Mouse (Mus musculus) ES-E14 (cell line): Measurements from ENCODE around the gene Map4k3. TPM values are rescaled to one million over a fixed set of nuclear protein-coding genes. Genes with fewer than 3 reads are reported as not detected.
"Not testable (repeated sequence)": the region's sequence is repeated elsewhere in the genome, so short reads cannot be mapped to it uniquely, and the experiment has no call there.

Experiments
- DNase-seq: peaks from one replicate; pipeline ENCODE4 v3.0.0-alpha.2; 2013; ENCODE audit warnings: low read depth, low spot score
- H3K27ac ChIP-seq: 2 replicates; pipeline ENCODE4 v1.5.1; 2012; ENCODE audit warnings: low read depth, mild to moderate bottlenecking, low read length, moderate library complexity, mixed read lengths; ENCODE audit not compliant: poor library complexity, insufficient read depth, severe bottlenecking
- H3K36me3 ChIP-seq: 2 replicates; pipeline ENCODE4 v1.6.1; 2012; ENCODE audit warnings: mild to moderate bottlenecking, low read length, moderate library complexity, mixed read lengths; ENCODE audit not compliant: control insufficient read depth, poor library complexity, insufficient read depth, severe bottlenecking
- H3K4me1 ChIP-seq, 2 experiments: fragments of 150-350 bp in 1 of 2; sonication (generic) in 1 of 2; 2 replicates each; pipeline ENCODE4 v1.6.1; 2012; ENCODE audit warnings: low read length in 2 of 2, mild to moderate bottlenecking in 1 of 2, mixed read lengths in 1 of 2; ENCODE audit not compliant: control insufficient read depth in 2 of 2, insufficient read depth in 2 of 2, poor library complexity in 1 of 2
- H3K4me3 ChIP-seq, 2 experiments: fragments of 150-350 bp in 1 of 2; sonication (generic) in 1 of 2; 2 replicates each; pipeline ENCODE4 v1.5.1; 2012; ENCODE audit warnings: low read length in 2 of 2, low read depth in 1 of 2, mild to moderate bottlenecking in 1 of 2, mixed read lengths in 1 of 2; ENCODE audit not compliant: insufficient read depth in 1 of 2, poor library complexity in 1 of 2, severe bottlenecking in 1 of 2
- H3K9ac ChIP-seq: 2 replicates; pipeline ENCODE4 v1.6.1; 2012; ENCODE audit warnings: low read depth, mild to moderate bottlenecking, low read length, mixed read lengths; ENCODE audit not compliant: poor library complexity, insufficient read depth, severe bottlenecking
- H3K9me3 ChIP-seq: fragments of 150-350 bp; sonication (generic); 2 replicates; pipeline ENCODE4 v1.6.1; 2012; ENCODE audit warnings: low read depth, mild to moderate bottlenecking, low read length; ENCODE audit not compliant: control insufficient read depth, insufficient read depth
- CHD2 ChIP-seq: IDR thresholded peaks from 2 replicates; pipeline ENCODE4 v1.6.1; 2014; ENCODE audit warnings: mild to moderate bottlenecking, low read depth, low read length, inconsistent platforms
- HCFC1 ChIP-seq: IDR thresholded peaks from 2 replicates; pipeline ENCODE4 v1.6.1; 2012; ENCODE audit warnings: low read length, inconsistent platforms, borderline replicate concordance; ENCODE audit not compliant: insufficient read depth
- MAFK ChIP-seq: IDR thresholded peaks from 2 replicates; pipeline ENCODE4 v1.6.1; 2014; ENCODE audit warnings: mild to moderate bottlenecking, low read depth, low read length, inconsistent platforms; ENCODE audit not compliant: insufficient read depth
- ZC3H11A ChIP-seq: IDR thresholded peaks from 2 replicates; pipeline ENCODE4 v1.6.1; 2012; ENCODE audit warnings: low read depth, mild to moderate bottlenecking, inconsistent platforms, low read length, borderline replicate concordance
- ZNF384 ChIP-seq: IDR thresholded peaks from 2 replicates; pipeline ENCODE4 v1.6.1; 2012; ENCODE audit warnings: low read depth, low read length, inconsistent platforms
- in situ Hi-C, 2 experiments: fragments of 600-800 bp; cut with MboI; formaldehyde crosslinking; loops; one replicate each; pipeline ENCODE4 v1.15.1; 2025; ENCODE audit warnings: low sequenced_read_pairs in 2 of 2, inconsistent platforms in 1 of 2; ENCODE audit not compliant: unreplicated experiment in 2 of 2
- total RNA-seq: library from RNA; depleted of rRNA; stranded (reverse); fragments of 300-350 nt; gene quantifications from 2 replicates; pipeline ENCODE4 v1.2.3, GENCODE M21; 2012

Map4k3 gene
- total RNA-seq, 1 experiment: 22.3 TPM

DNA sequence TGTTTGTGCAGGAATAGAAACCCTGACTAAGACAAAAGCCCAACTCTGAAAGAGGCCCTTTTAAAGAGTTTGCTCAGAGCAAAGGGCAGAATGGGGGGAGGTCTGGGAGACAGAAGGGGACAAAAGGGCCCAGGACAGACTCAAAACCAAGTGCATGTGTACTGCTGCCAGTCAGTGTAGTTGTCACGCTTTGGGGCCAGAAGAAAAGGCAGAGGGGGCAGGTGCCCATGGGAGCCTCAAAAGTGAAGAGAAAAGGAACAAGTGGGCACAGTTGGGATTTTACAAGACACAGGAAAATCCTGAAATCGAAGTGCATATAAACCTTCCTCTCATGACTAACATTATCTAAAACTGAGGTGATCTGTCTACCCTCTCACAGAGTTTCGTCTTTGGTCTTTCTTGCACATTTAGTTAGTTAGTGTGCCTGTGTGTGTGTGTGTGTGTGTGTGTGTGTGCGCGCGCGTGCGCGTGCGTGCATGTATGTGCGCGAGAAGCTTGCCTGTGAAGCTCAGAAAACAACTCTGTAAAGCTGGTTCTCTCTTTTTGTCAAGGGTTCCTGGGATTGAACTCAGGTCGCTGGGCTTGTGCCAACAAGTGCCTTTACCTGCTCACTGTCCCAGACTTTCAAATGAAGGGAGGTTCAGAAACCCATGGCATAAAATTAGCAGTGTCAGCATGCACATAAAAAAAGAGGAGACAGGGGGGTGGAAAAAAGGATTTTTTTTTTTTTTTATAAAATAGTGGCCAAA is 155.9 kb downstream of the Map4k3 start:
- no peak overlapping the region for H3K4me3 ChIP-seq
- peaks cover 0 to 10% of the 10 kb centered on the region in 2 experiments; a peak in 2 of 4 replicates for H3K4me1 ChIP-seq
- H3K27ac ChIP-seq: no peak overlapping the region
- DNase-seq: no peak
- no peaks in the 10 kb centered on the region for H3K9me3 ChIP-seq
- no peaks in the 10 kb centered on the region for H3K36me3 ChIP-seq
- no peak overlapping the region for H3K9ac ChIP-seq
- no peak for TF ChIP-seq CHD2
- TF ChIP-seq ZC3H11A: no peak
- TF ChIP-seq HCFC1: no peak
- TF ChIP-seq MAFK: no peak
- no peak for TF ChIP-seq ZNF384
- in situ Hi-C loops: no loop called here

DNA sequence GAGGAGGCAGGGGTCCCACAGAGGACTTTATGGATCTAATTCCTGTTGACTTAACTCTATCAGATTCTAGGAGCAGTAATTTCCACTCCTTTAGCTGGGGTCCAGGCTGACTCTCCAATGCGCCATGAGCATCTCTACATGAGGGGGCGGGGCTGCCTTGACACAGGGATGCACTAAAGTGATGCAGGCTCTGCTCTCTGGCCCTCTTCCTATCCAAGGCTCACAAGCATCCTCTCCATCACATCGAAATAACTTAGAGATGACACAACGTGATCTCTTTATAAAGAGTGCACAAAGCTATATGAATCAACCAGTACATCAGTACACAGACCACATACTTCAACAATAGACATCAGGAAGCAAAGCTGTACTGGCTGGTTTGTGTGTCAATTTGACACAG is 156.8 kb downstream of the Map4k3 start:
- in situ Hi-C loops: no loop called here
- H3K9ac ChIP-seq: no peak overlapping the region
- no peak overlapping the region for H3K27ac ChIP-seq
- H3K4me3 ChIP-seq: no peak overlapping the region
- H3K4me1 ChIP-seq: peaks cover 0 to 10% of the 10 kb centered on the region in 2 experiments; a peak in 2 of 4 replicates
- TF ChIP-seq ZC3H11A: no peak
- TF ChIP-seq CHD2: no peak
- no peak for TF ChIP-seq MAFK
- no peak for TF ChIP-seq ZNF384
- TF ChIP-seq HCFC1: no peak
- H3K9me3 ChIP-seq: 0 out of 2 replicates have a peak, but pooled peaks cover 1% of the 10 kb centered on the region
- DNase-seq: no peak
- H3K36me3 ChIP-seq: no peaks in the 10 kb centered on the region

DNA sequence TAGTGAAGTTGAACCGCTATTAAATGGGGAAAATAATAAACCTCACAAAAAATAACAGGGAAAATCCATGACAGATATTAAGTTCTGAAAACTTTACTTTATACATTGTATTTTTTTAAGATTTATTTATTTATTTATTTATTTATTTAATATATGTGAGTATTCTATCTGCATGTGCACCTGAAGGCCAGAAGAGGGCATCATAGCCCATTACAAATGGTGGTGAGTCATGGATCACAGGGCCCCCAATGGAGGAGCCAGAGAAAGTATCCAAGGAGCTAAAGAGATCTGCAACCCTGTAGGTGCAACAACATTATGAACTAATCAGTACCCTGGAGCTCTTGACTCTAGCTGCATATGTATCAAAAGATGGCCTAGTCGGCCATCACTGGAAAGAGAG is 158.6 kb downstream of the Map4k3 start:
- in situ Hi-C loops, H3K27ac ChIP-seq: not testable (repeated sequence)

DNA sequence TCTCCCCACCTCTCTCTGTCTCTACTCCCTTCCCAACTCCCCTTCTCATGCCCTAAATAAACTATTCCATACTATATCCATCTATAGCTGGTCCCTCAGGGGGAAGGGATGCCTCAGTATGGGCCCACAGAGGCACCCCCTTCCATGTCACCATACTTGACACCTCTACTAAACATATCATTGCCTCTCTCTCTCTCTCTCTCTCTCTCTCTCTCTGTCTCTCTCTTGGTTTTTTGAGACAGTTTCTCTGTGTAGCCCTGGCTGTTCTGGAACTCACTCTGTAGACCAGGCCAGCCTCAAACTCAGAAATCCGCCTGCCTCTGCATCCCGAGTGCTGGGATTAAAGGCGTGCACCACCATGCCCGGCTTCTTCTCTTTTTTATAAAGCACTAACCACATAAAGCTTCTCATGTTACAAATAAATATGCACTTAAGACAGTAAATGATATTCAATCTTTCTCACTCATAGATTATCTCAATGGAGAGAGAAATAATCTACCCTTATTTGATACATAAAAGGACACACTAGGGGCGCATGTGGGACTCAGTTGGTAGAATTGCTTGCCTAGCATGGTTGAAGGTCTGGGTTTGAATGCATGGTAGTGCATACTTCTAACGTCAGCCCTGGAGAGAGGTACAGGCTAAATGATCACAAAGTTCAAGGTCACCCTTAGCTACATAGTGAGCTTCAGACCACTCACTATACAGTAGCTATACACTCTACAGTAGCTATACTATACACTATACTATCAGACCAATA is 159.3 kb downstream of the Map4k3 start:
- Histone ChIP-seq H3K27ac (no peak overlapping the region), H3K4me3 (no peak overlapping the region), H3K9me3 (0 out of 2 replicates have a peak, but pooled peaks cover 1% of the 10 kb centered on the region), H3K4me1 (no peaks in the 10 kb centered on the region), H3K9ac (no peak overlapping the region), H3K36me3 (no peaks in the 10 kb centered on the region; the same call in 1 of the 2 replicates)
- TF ChIP-seq ZC3H11A: no peak
- no peak for TF ChIP-seq HCFC1
- TF ChIP-seq CHD2: no peak
- no peak for TF ChIP-seq ZNF384
- no peak for TF ChIP-seq MAFK
- in situ Hi-C loops: no loop called here
- no peak for DNase-seq

More for the DNA sequence above, 158.6 kb downstream of the Map4k3 start:
- H3K4me1 ChIP-seq, H3K9ac ChIP-seq, H3K36me3 ChIP-seq, DNase-seq, H3K9me3 ChIP-seq, H3K4me3 ChIP-seq: not testable (repeated sequence)
